Mouse (Mus musculus) kidney, adult 2 months (tissue): Measurements from ENCODE around the gene Cutc.

Source experiments
- CTCF ChIP-seq: fragments of 200-500 bp; conservative IDR thresholded peaks from 2 replicates; pipeline ENCODE4 v1.5.1; 2011; ENCODE audit warnings: low read depth, mild to moderate bottlenecking, control low read depth, low read length, moderate library complexity, mixed read lengths; ENCODE audit not compliant: insufficient read depth, insufficient read length
- POLR2A ChIP-seq: fragments of 200-500 bp; IDR thresholded peaks from one replicate; pipeline ENCODE4 v1.6.1; 2011; ENCODE audit warnings: low read depth, low read length, control low read depth

GRCm38 (mm10) chr19:43784761-43785160, 32.0 kb downstream of the Cutc start:
- TF ChIP-seq CTCF, result no peak
- TF ChIP-seq POLR2A, result no peak
